Mouse (Mus musculus) erythroblast, embryonic 14.5 days (primary cell): ENCODE measurements around the gene Mettl16.

Experiments
- GATA1 ChIP-seq: IDR thresholded peaks from 2 replicates; pipeline ENCODE4 v1.6.1; 2012; ENCODE audit warnings: low read length, inconsistent platforms, mixed read lengths
- TAL1 ChIP-seq: IDR thresholded peaks from 3 replicates; pipeline ENCODE4 v1.6.1; 2012; ENCODE audit warnings: low read length, inconsistent platforms, mixed read lengths

GRCm38 (mm10) chr11:74831191-74831605, 60.6 kb downstream of the Mettl16 start:
- TF ChIP-seq TAL1: no peak
- TF ChIP-seq GATA1: no peak
